Mouse (Mus musculus): ENCODE data around the gene Uevld. TPM values are rescaled to one million over a fixed set of nuclear protein-coding genes. Genes with fewer than 3 reads are reported as not detected.

Uevld gene
- total RNA-seq (2023): 1 to 10 TPM; 9.4 to 9.7 TPM

GRCm38 (mm10) chr7:46957831-46958691, at the start of gene Uevld:
Gene Uevld (minus strand): TSS chr7:46958527.

GRCm38 (mm10) chr7:46983280-46983679, 25.0 kb upstream of the Uevld start, which contains the start of gene Gm9999:
Gene Gm9999 (plus strand): TSS chr7:46983580.

GRCm38 (mm10) chr7:46919551-46920176, 38.7 kb downstream of the Uevld start, which contains the start of gene Tsg101:
Gene Tsg101 (minus strand): TSS chr7:46919969.

Other genes starting within 250 kb of the Uevld start
- gene Saal1, start 247.8 kb downstream of the Uevld start, total RNA-seq (2023): 1 to 10 TPM; 5.8 to 7.5 TPM
- 10 to 100 TPM in 1 of 2 experiments, 1 to 10 TPM in 1; 7.7 to 25.8 TPM for gene Saa3, start 242.8 kb downstream of the Uevld start, total RNA-seq (2023)
- gene Saa4, start 225.9 kb downstream of the Uevld start, total RNA-seq (2023): not detected
- gene Saa1, start 215.5 kb downstream of the Uevld start, total RNA-seq (2023): not detected
- gene Saa2, start 206.7 kb downstream of the Uevld start, total RNA-seq (2023): not detected
- gene Hps5, start 162.5 kb downstream of the Uevld start, total RNA-seq (2023): 10 to 100 TPM; 72.8 to 83.2 TPM
- 10 to 100 TPM; 45.2 to 51.2 TPM for gene Gtf2h1, start 162.4 kb downstream of the Uevld start, total RNA-seq (2023)
- gene Ldha, start 117.1 kb downstream of the Uevld start, total RNA-seq (2023): 100 to 1,000 TPM; 165 to 177 TPM
- gene Ldhc, start 97.3 kb downstream of the Uevld start, total RNA-seq (2023): not detected
- gene Tsg101, start 38.6 kb downstream of the Uevld start, total RNA-seq (2023): 10 to 100 TPM; 60.2 to 69.5 TPM
- not detected for gene Gm9999, start 25.1 kb upstream of the Uevld start, total RNA-seq (2023)
- 10 to 100 TPM; 72.0 to 81.5 TPM for gene Spty2d1, start 49.9 kb upstream of the Uevld start, total RNA-seq (2023)
- gene Tmem86a, start 92.1 kb upstream of the Uevld start, total RNA-seq (2023): 10 to 100 TPM; 51.2 to 54.4 TPM
- gene Ptpn5, start 175.2 kb upstream of the Uevld start, total RNA-seq (2023): not detected
- not detected for gene Mrgpra6, start 246.4 kb upstream of the Uevld start, total RNA-seq (2023)